Mouse (Mus musculus): ENCODE data around the gene Cemip. TPM values are rescaled to one million over a fixed set of nuclear protein-coding genes. Genes with fewer than 3 reads are reported as not detected.
"Not testable (repeated sequence)": the region's sequence is repeated elsewhere in the genome, so short reads cannot be mapped to it uniquely, and the experiment has no call there.

The Cemip gene
- polyA plus RNA-seq (2015; fragmentation: Nextera tagmentation; extraction: Ambion mirVana) = 0.56 and 0.80 TPM in 2 replicates

- Histone ChIP-seq H3K27me3 (peaks cover 37% of the 10 kb centered on the region), H3K27ac (replicated peaks) (no peak within 1 kb of the TSS), H3K4me1 (peaks cover 15% of the 10 kb centered on the region), H3K4me2 (replicated peaks) (peak within 1 kb of the TSS; percentile 87), H3K4me3 (replicated peaks) (peak within 1 kb of the TSS; percentile 47), H3K9ac (0 out of 2 replicates have a peak within 1 kb of the TSS, but pooled peaks have one; percentile 23), H3K9me3 (replicated peaks) (no peaks in the 10 kb centered on the region), H3K36me3 (no peaks in the 10 kb centered on the region)
- peak; percentile 76 for ATAC-seq (ENCODE audit: insufficient number of reproducible peaks, low FRiP score, low TSS enrichment, low read depth)
- 1% methylated on average over 54 of the region's 54 CpGs for WGBS
Observed at GRCm38 (mm10) chr7:84086039-84086829, at the start of gene Cemip. Gene Cemip, minus strand, starts transcription at chr7:84086502.

GRCm38 (mm10) chr7:84132704-84133103 is 46.4 kb upstream of the Cemip start:
- no peak for ATAC-seq (ENCODE audit: insufficient number of reproducible peaks, low FRiP score, low TSS enrichment, low read depth)
- no peaks in the 10 kb centered on the region for H3K36me3 ChIP-seq
- H3K4me1 ChIP-seq = peaks cover 37% of the 10 kb centered on the region
- no peaks in the 10 kb centered on the region for H3K9me3 ChIP-seq (replicated peaks)
- no peak overlapping the region for H3K9ac ChIP-seq
- no peak overlapping the region for H3K4me3 ChIP-seq (replicated peaks)
- no peak overlapping the region for H3K27ac ChIP-seq (replicated peaks)
- WGBS = 56% methylated on average over 1 of the region's 1 CpGs
- no peaks in the 10 kb centered on the region for H3K27me3 ChIP-seq
- no peak overlapping the region for H3K4me2 ChIP-seq (replicated peaks)

GRCm38 (mm10) chr7:84131736-84132135 is 45.4 kb upstream of the Cemip start:
- Histone ChIP-seq H3K9me3 (replicated peaks) (no peaks in the 10 kb centered on the region), H3K4me1 (peaks cover 36% of the 10 kb centered on the region), H3K4me2 (replicated peaks) (no peak overlapping the region), H3K4me3 (replicated peaks) (no peak overlapping the region), H3K27ac (replicated peaks) (no peak overlapping the region), H3K9ac (no peak overlapping the region), H3K27me3 (no peaks in the 10 kb centered on the region), H3K36me3 (no peaks in the 10 kb centered on the region)
- no peak for ATAC-seq (ENCODE audit: insufficient number of reproducible peaks, low FRiP score, low TSS enrichment, low read depth)
- WGBS = 78% methylated on average over 4 of the region's 4 CpGs

- Histone ChIP-seq H3K27ac (replicated peaks) (peak overlapping the region; percentile 56), H3K9ac (no peak overlapping the region), H3K9me3 (replicated peaks) (no peaks in the 10 kb centered on the region), H3K4me2 (replicated peaks) (no peak overlapping the region), H3K4me3 (replicated peaks) (no peak overlapping the region), H3K4me1 (peaks cover 27% of the 10 kb centered on the region), H3K27me3 (no peaks in the 10 kb centered on the region), H3K36me3 (no peaks in the 10 kb centered on the region)
- peak; percentile 86 for ATAC-seq (ENCODE audit: insufficient number of reproducible peaks, low FRiP score, low TSS enrichment, low read depth)
- 43% methylated on average over 8 of the region's 8 CpGs for WGBS
Observed at GRCm38 (mm10) chr7:84128661-84129060, 42.4 kb upstream of the Cemip start.

- no peaks in the 10 kb centered on the region for H3K27me3 ChIP-seq
- H3K4me3 ChIP-seq (replicated peaks) = no peak overlapping the region
- ATAC-seq (ENCODE audit: insufficient number of reproducible peaks, low FRiP score, low TSS enrichment, low read depth) = no peak
- H3K4me1 ChIP-seq = peaks cover 23% of the 10 kb centered on the region
- H3K36me3 ChIP-seq = no peaks in the 10 kb centered on the region
- no peaks in the 10 kb centered on the region for H3K9me3 ChIP-seq (replicated peaks)
- no peak overlapping the region for H3K27ac ChIP-seq (replicated peaks)
- no peak overlapping the region for H3K9ac ChIP-seq
- 82% methylated on average over 1 of the region's 1 CpGs for WGBS
- H3K4me2 ChIP-seq (replicated peaks) = no peak overlapping the region
Observed at GRCm38 (mm10) chr7:84125730-84126129, 39.4 kb upstream of the Cemip start.

GRCm38 (mm10) chr7:84123651-84124050 is 37.3 kb upstream of the Cemip start:
- ATAC-seq (ENCODE audit: insufficient number of reproducible peaks, low FRiP score, low TSS enrichment, low read depth) = not testable (repeated sequence)
- peaks cover 22% of the 10 kb centered on the region for H3K4me1 ChIP-seq

GRCm38 (mm10) chr7:84121778-84122177 is 35.5 kb upstream of the Cemip start:
- Histone ChIP-seq H3K4me3 (replicated peaks) (no peak overlapping the region), H3K9ac (no peak overlapping the region), H3K36me3 (no peaks in the 10 kb centered on the region), H3K4me1 (peaks cover 28% of the 10 kb centered on the region), H3K9me3 (replicated peaks) (no peaks in the 10 kb centered on the region), H3K4me2 (replicated peaks) (no peak overlapping the region), H3K27me3 (no peaks in the 10 kb centered on the region), H3K27ac (replicated peaks) (no peak overlapping the region)
- ATAC-seq (ENCODE audit: insufficient number of reproducible peaks, low FRiP score, low TSS enrichment, low read depth) = no peak
- 77% methylated on average over 3 of the region's 3 CpGs for WGBS

More at GRCm38 (mm10) chr7:84123651-84124050, 37.3 kb upstream of the Cemip start:
- not testable (repeated sequence) for H3K9me3 ChIP-seq (replicated peaks); H3K27me3 ChIP-seq; H3K36me3 ChIP-seq; H3K9ac ChIP-seq; H3K4me2 ChIP-seq (replicated peaks); H3K27ac ChIP-seq (replicated peaks); H3K4me3 ChIP-seq (replicated peaks)
- 83% methylated on average over 4 of the region's 4 CpGs for WGBS

- H3K27me3 ChIP-seq = no peaks in the 10 kb centered on the region
- H3K27ac ChIP-seq (replicated peaks) = no peak overlapping the region
- no peak overlapping the region for H3K4me3 ChIP-seq (replicated peaks)
Observed at GRCm38 (mm10) chr7:84120142-84120760, 33.9 kb upstream of the Cemip start.

GRCm38 (mm10) chr7:84119216-84120105 is 33.2 kb upstream of the Cemip start:
- no peak overlapping the region for H3K27ac ChIP-seq (replicated peaks)
- H3K4me2 ChIP-seq (replicated peaks) = no peak overlapping the region
- WGBS = 63% methylated on average over 12 of the region's 12 CpGs
- H3K4me3 ChIP-seq (replicated peaks) = no peak overlapping the region
- no peak overlapping the region for H3K9ac ChIP-seq
- H3K4me1 ChIP-seq = peaks cover 43% of the 10 kb centered on the region
- H3K9me3 ChIP-seq (replicated peaks) = no peaks in the 10 kb centered on the region
- no peaks in the 10 kb centered on the region for H3K36me3 ChIP-seq
- no peaks in the 10 kb centered on the region for H3K27me3 ChIP-seq
- no peak for ATAC-seq (ENCODE audit: insufficient number of reproducible peaks, low FRiP score, low TSS enrichment, low read depth)

More at GRCm38 (mm10) chr7:84120142-84120760, 33.9 kb upstream of the Cemip start:
- H3K9ac ChIP-seq = no peak overlapping the region
- H3K4me1 ChIP-seq = peaks cover 37% of the 10 kb centered on the region
- ATAC-seq (ENCODE audit: insufficient number of reproducible peaks, low FRiP score, low TSS enrichment, low read depth) = no peak
- H3K4me2 ChIP-seq (replicated peaks) = no peak overlapping the region
- no peaks in the 10 kb centered on the region for H3K36me3 ChIP-seq
- no peaks in the 10 kb centered on the region for H3K9me3 ChIP-seq (replicated peaks)
- WGBS = 51% methylated on average over 5 of the region's 5 CpGs

GRCm38 (mm10) chr7:84117543-84118122 is 31.3 kb upstream of the Cemip start:
- H3K9me3 ChIP-seq (replicated peaks) = no peaks in the 10 kb centered on the region

More at GRCm38 (mm10) chr7:84117543-84118122, 31.3 kb upstream of the Cemip start:
- Histone ChIP-seq H3K4me2 (replicated peaks) (no peak overlapping the region), H3K27ac (replicated peaks) (0 out of 2 replicates have a peak overlapping the region, but pooled peaks have one; percentile 4), H3K9ac (no peak overlapping the region), H3K4me3 (replicated peaks) (no peak overlapping the region), H3K36me3 (peaks cover 5% of the 10 kb centered on the region; the same call in 1 of the 2 replicates), H3K4me1 (peaks cover 58% of the 10 kb centered on the region), H3K27me3 (no peaks in the 10 kb centered on the region)
- 66% methylated on average over 6 of the region's 6 CpGs for WGBS
- no peak for ATAC-seq (ENCODE audit: insufficient number of reproducible peaks, low FRiP score, low TSS enrichment, low read depth)
